Mouse (Mus musculus) forebrain, postnatal 0 days (tissue): ENCODE measurements around the gene Tmem116. TPM values are rescaled to one million over a fixed set of nuclear protein-coding genes. Genes with fewer than 3 reads are reported as not detected.
A peak's percentile ranks its signal among the peaks of the same experiment; 100 is the strongest.
"Not testable (repeated sequence)": the region's sequence is repeated elsewhere in the genome, so short reads cannot be mapped to it uniquely, and the experiment has no call there.

Experiments used
- ATAC-seq: fragments of 200-750 bp; cut with Nextera tagmentation; 2 replicates; pipeline ENCODE4 v1.8.0; 2017; ENCODE audit warnings: mild to moderate bottlenecking, moderate library complexity
- DNase-seq: peaks from one replicate; pipeline ENCODE4 v3.0.0-alpha.2; 2015
- H3K27ac ChIP-seq: fragments of 300-500 bp; sonication (generic); 2 replicates; pipeline ENCODE4 v1.5.1; 2014; ENCODE audit warnings: low read depth, mild to moderate bottlenecking, antibody characterized with exemption, low read length, moderate library complexity, mixed read lengths
- H3K27me3 ChIP-seq: fragments of 300-500 bp; sonication (generic); 2 replicates; pipeline ENCODE4 v1.6.1; 2014; ENCODE audit warnings: mild to moderate bottlenecking, low read length, mixed read lengths; ENCODE audit not compliant: insufficient read depth
- H3K36me3 ChIP-seq: fragments of 300-500 bp; sonication (generic); 2 replicates; pipeline ENCODE4 v1.6.1; 2014; ENCODE audit warnings: mild to moderate bottlenecking, moderate library complexity; ENCODE audit not compliant: insufficient read depth
- H3K4me1 ChIP-seq: fragments of 300-500 bp; sonication (generic); 2 replicates; pipeline ENCODE4 v1.6.1; 2014; ENCODE audit warnings: antibody characterized with exemption; ENCODE audit not compliant: insufficient read depth
- H3K4me2 ChIP-seq: fragments of 300-500 bp; sonication (generic); 2 replicates; pipeline ENCODE4 v1.6.1; 2014; ENCODE audit warnings: low read depth, mild to moderate bottlenecking, moderate library complexity
- H3K4me3 ChIP-seq: fragments of 300-500 bp; sonication (generic); 2 replicates; pipeline ENCODE4 v1.5.1; 2014; ENCODE audit warnings: low read depth, low read length, mixed read lengths
- H3K9ac ChIP-seq: fragments of 300-500 bp; sonication (generic); 2 replicates; pipeline ENCODE4 v1.6.1; 2014; ENCODE audit warnings: mild to moderate bottlenecking
- H3K9me3 ChIP-seq: fragments of 300-500 bp; sonication (generic); 2 replicates; pipeline ENCODE4 v1.6.1; 2016; ENCODE audit warnings: low read length
- CTCF ChIP-seq: sonication (generic); IDR thresholded peaks from 2 replicates; pipeline ENCODE4 v1.5.1; 2016; ENCODE audit warnings: antibody characterized with exemption, control low read depth, low read depth
- WGBS: fragments of 180-500 bp; shearing (Covaris S2); extraction: QIAGEN DNeasy Blood & Tissue Kit; methylation state at CpG from one replicate; pipeline ENCODE4 v1.1.7; 2014; 5-methylcytosine and 5-hydroxymethylcytosine counted together
- polyA plus RNA-seq: library from polyadenylated mRNA; unstranded; fragments of >200 nt; fragmentation: Nextera tagmentation; extraction: Ambion mirVana; gene quantifications from 2 replicates; pipeline ENCODE4 v1.2.1, GENCODE M21; 2015
- total RNA-seq: library from RNA; depleted of rRNA; stranded (reverse); fragments of >200 nt; gene quantifications from 2 replicates; pipeline ENCODE4 v1.2.3, GENCODE M21; 2014

The Tmem116 gene
- total and polyA plus RNA-seq, 2 experiments from 2014 or later, result 0.24 to 2.7 TPM

DNA sequence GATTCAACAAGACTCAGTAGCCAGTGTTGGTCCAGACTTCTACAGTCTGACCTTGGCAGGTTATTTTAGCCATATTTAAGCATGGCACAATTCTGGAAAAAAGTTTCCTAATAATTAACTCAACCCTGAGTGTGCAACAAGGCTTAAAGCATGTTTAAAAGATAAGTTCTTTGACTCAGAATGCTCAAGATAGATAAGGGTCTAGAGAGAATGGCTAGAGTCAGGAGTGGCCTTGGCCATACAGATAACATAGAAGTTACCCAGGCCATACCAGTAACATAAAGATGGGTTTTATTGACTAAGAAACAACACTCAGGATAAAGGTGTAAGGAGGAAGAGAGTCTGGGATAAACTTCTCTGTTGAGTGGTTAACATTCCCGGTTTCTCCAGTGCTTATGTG lies 24.3 kb downstream of the Tmem116 start:
- DNase-seq (no peak), ATAC-seq (no peak)
- no peaks in the 10 kb centered on the region for H3K36me3 ChIP-seq
- no peaks in the 10 kb centered on the region for H3K4me1 ChIP-seq
- no peak overlapping the region for H3K27ac ChIP-seq
- H3K9me3 ChIP-seq, result no peaks in the 10 kb centered on the region
- H3K27me3 ChIP-seq, result no peaks in the 10 kb centered on the region
- no peak overlapping the region for H3K4me3 ChIP-seq
- WGBS, result 96% methylated on average over 1 of the region's 1 CpGs
- no peak overlapping the region for H3K9ac ChIP-seq
- no peak for TF ChIP-seq CTCF
- no peak overlapping the region for H3K4me2 ChIP-seq

DNA sequence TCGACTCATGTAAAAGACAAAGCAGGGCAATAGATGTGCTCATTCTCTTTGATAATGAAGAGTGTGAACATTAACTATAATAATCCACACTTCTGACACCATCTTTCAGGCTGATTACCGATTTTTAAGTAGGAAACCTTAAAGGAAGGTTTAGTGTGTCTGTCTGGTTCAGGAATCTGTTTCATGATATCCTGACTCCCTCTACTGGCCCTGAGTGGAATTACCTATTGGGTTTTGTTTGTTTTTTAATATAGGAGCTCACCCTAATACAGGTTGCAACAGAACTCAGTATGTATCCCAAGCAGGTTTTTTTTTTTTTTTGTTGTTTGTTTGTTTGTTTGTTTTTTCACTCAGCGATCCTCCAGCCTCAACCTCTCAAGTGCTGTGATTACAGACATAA lies 26.0 kb downstream of the Tmem116 start:
- no peaks in the 10 kb centered on the region for H3K36me3 ChIP-seq
- peak; percentile 85 for DNase-seq
- no peaks in the 10 kb centered on the region for H3K27me3 ChIP-seq
- no peak overlapping the region for H3K9ac ChIP-seq
- H3K4me1 ChIP-seq, result no peaks in the 10 kb centered on the region
- H3K4me2 ChIP-seq, result no peak overlapping the region
- TF ChIP-seq CTCF, result peak; percentile 83
- no peak overlapping the region for H3K4me3 ChIP-seq
- 27% methylated on average over 3 of the region's 3 CpGs for WGBS
- ATAC-seq, result peak; percentile 25; the same call in 1 of the 2 replicates
- H3K27ac ChIP-seq, result no peak overlapping the region
- no peaks in the 10 kb centered on the region for H3K9me3 ChIP-seq

DNA sequence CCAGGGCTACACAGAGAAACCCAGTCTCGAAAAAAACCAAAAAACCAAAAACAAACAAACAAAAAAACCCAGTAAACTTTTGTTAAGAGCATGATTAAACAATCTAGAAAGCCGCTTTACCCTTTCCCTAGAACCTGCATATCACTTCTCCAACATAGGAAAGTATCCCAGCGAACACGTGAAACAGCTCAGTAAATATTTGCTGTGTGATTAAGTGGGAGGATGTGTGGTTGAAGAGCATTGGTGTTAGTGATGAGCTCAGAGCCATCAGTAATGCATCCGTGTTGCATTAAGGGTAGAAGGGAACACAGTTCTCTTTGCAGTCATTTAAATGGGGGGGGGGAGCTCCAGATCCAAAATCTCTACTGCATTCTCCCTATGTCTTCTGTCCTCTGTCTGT lies 33.1 kb downstream of the Tmem116 start:
- Histone ChIP-seq H3K27ac (no peak overlapping the region), H3K36me3 (no peaks in the 10 kb centered on the region), H3K9ac (no peak overlapping the region)

DNA sequence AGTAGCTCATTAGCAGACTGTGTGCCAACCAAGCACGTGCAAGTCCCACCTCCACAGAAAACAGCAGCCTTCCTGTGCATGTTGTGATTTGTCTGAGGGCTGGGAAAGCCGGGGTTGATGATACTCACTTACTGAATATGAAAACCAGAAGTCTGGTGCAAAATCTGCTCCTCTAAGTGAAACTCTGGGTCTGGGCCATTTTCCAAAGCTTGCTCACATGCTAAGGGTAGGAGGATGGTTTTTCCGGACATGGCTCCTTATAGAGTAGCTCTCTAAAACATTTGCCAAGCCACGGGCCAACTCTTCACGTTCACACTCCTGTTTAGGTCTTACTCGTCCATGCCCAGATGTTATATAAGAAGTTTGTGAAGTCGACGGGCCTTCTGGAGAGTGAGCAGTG lies 41.6 kb downstream of the Tmem116 start:
- Histone ChIP-seq H3K27ac (no peak overlapping the region), H3K9me3 (no peaks in the 10 kb centered on the region), H3K4me3 (no peak overlapping the region), H3K4me2 (no peak overlapping the region), H3K27me3 (no peaks in the 10 kb centered on the region), H3K36me3 (no peaks in the 10 kb centered on the region), H3K9ac (no peak overlapping the region), H3K4me1 (no peaks in the 10 kb centered on the region)
- ATAC-seq (no peak), DNase-seq (no peak)
- no peak for TF ChIP-seq CTCF
- 74% methylated on average over 8 of the region's 8 CpGs for WGBS

More for the DNA sequence above, 33.1 kb downstream of the Tmem116 start:
- WGBS, result 86% methylated on average over 5 of the region's 5 CpGs
- H3K4me3 ChIP-seq, result no peak overlapping the region
- no peak for TF ChIP-seq CTCF
- ATAC-seq (no peak), DNase-seq (no peak)
- H3K27me3 ChIP-seq, result no peaks in the 10 kb centered on the region
- H3K9me3 ChIP-seq, result no peaks in the 10 kb centered on the region
- no peak overlapping the region for H3K4me2 ChIP-seq
- no peaks in the 10 kb centered on the region for H3K4me1 ChIP-seq

DNA sequence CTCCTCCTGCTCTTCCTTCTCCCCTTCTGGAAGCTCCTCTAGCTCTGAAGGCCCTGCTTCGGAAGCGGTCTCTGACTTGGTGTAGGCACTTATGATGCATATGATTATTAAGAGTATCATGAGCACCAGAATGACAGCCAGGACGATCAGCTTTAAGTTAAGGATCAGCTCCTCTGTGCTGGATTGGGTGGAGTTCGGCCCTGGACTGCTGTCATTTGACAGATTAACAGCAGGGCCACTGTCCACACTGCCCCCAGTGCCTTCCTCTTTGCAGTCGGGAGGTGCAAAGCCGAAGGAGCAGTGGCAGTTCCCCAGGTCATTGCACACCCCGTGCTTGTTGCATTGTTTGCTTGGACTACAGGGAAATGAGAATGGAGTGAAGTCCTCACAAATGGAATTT lies 49.0 kb downstream of the Tmem116 start:
- ATAC-seq (no peak), DNase-seq (no peak)
- Histone ChIP-seq H3K9ac (no peak overlapping the region), H3K4me3 (no peak overlapping the region), H3K4me1 (no peaks in the 10 kb centered on the region), H3K27ac (no peak overlapping the region), H3K36me3 (no peaks in the 10 kb centered on the region), H3K9me3 (no peaks in the 10 kb centered on the region), H3K27me3 (no peaks in the 10 kb centered on the region), H3K4me2 (no peak overlapping the region)
- WGBS, result 76% methylated on average over 7 of the region's 7 CpGs
- TF ChIP-seq CTCF, result no peak

DNA sequence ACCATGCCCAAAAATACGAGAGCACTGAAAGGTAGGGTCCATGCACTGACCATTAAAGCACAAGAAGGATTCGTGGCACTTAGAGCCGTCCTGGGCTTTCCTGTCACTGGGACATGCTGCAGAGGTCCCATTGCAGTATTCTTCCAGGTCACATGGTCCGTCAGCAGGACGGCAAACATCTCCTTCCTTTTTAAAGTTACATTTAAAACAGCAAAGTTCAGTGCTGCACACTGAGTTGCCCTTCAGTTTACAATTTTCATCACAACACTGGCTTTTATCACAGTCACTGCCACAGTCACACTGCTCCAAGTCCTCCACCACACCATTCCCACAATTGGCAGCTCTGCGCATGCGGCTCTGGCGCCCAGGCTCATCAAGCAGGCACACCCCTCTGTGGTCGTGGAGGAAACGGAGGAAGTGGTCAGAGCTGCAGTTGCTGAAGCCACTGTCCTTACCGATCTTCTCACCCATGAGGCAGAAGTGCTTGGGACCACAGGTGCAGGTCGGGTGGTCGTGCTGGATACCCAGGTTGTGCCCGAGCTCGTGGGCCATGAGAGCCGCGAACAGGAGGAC lies 49.8 kb downstream of the Tmem116 start:
- not testable (repeated sequence) for ATAC-seq, H3K27ac ChIP-seq, H3K9ac ChIP-seq, H3K9me3 ChIP-seq, DNase-seq, H3K4me1 ChIP-seq, H3K27me3 ChIP-seq, H3K4me3 ChIP-seq, H3K4me2 ChIP-seq, H3K36me3 ChIP-seq
- WGBS, result 73% methylated on average over 10 of the region's 17 CpGs

DNA sequence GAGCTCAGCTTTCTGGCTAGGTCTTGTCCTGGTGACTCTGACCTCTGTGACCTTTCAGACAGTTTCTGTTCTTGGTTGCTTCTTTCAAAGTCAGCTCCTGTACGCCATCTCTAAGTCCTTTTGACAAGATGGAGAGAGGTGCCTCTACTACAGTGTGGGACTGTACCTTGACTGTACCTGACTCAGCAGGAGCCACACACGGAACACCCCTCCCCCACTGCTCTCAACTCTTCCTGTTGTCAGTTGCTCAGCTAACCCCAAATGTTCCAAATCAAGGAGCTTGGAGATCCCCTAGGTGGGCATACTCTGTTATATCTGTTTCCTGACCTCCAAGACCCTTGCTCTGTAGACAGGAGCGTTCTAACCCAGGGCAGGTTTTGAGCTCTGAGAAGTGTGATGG lies 51.5 kb downstream of the Tmem116 start, which contains the start of gene Adam1b:
Adam1b (minus strand) TSS at position 205 of the 400 bp plus-strand sequence.
- no peaks in the 10 kb centered on the region for H3K9me3 ChIP-seq
- 92% methylated on average over 3 of the region's 3 CpGs for WGBS

More for the DNA sequence above, 51.5 kb downstream of the Tmem116 start, which contains the start of gene Adam1b:
- no peaks in the 10 kb centered on the region for H3K27me3 ChIP-seq
- H3K4me2 ChIP-seq, result no peak within 1 kb of the TSS
- no peak within 1 kb of the TSS for H3K27ac ChIP-seq
- no peak within 1 kb of the TSS for H3K9ac ChIP-seq
- ATAC-seq (no peak), DNase-seq (no peak)
- TF ChIP-seq CTCF, result no peak
- H3K4me1 ChIP-seq, result no peaks in the 10 kb centered on the region
- no peak within 1 kb of the TSS for H3K4me3 ChIP-seq
- H3K36me3 ChIP-seq, result no peaks in the 10 kb centered on the region
